Mouse (Mus musculus): ENCODE results near the gene Vgll4. TPM values are rescaled to one million over a fixed set of nuclear protein-coding genes. Genes with fewer than 3 reads are reported as not detected.

The Vgll4 gene
- total RNA-seq, 2 experiments from 2014 or later: 16.7 to 25.6 TPM

DNA sequence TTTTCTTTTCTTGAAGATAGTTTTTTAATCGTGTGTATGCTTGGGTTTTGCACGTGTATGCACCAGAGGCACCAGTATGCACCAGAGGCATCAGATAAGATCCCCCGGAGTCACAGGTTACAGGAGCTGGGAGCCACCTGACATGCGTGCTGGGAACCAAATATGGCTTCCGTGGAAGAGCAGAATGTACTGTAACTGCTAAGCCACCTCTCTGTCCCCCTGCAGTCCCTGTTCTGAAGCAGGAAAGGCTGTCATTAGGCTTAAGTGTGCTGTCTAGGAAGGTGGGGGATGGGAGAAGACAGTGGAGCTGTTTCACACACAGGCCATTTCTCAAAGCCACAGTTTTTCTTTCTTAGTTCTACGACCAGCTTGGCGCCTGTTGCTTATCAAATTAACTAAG lies 121.0 kb downstream of the Vgll4 start:
- no peak for DNase-seq
- intact Hi-C loops (cut with DNase I): no loop called here
- no peak for TF ChIP-seq CTCF (IDR thresholded peaks at IDR 0.05)
- Histone ChIP-seq H3K4me3 (no peak overlapping the region), H3K27ac (0 out of 2 replicates have a peak overlapping the region, but pooled peaks have one; percentile 56)

DNA sequence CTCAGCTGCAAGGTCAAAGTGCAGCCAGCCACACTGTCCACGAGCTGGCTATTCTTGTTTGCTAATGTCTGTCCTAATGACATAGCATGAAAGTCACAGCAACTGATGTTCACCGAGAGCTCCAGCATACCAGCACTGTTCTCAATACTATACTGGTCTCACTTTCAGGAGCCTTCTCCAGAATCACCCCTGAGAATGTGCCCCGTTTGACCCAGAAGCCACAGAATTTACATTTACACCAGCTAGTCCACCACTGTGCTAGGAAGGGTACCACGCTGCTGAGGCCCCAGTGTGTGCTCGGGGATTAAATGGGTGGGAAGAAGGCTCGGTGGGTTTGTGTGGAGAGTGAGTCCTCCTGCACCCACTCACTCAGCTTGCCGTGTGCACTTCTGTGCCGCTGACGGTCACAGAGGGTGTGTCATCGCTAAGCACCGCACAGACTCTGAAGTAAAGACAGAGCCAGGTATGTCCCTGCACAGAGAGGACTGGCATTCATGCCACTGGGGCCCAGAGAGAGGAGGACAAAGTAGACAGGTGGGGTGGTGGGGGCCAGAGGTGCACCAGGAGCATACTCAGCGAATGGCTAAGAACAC lies 122.1 kb downstream of the Vgll4 start:
- no peak for TF ChIP-seq CTCF (IDR thresholded peaks at IDR 0.05)
- Histone ChIP-seq H3K4me3 (no peak overlapping the region), H3K27ac (no peak overlapping the region)
- no peak for DNase-seq
- intact Hi-C loops (cut with DNase I): no loop called here

- Histone ChIP-seq H3K27ac (no peak overlapping the region), H3K4me3 (no peak overlapping the region)
- intact Hi-C loops (cut with DNase I): no loop called here
- no peak for TF ChIP-seq CTCF (IDR thresholded peaks at IDR 0.05)
- no peak for DNase-seq
Measured at GRCm38 (mm10) chr6:114846153-114846772, 123.5 kb downstream of the Vgll4 start.

- Histone ChIP-seq H3K4me3 (no peak overlapping the region), H3K27ac (no peak overlapping the region)
- intact Hi-C loops (cut with DNase I): no loop called here
- no peak for DNase-seq
- no peak for TF ChIP-seq CTCF (IDR thresholded peaks at IDR 0.05)
Measured at GRCm38 (mm10) chr6:114842863-114843262, 126.9 kb downstream of the Vgll4 start.

- no peak for TF ChIP-seq CTCF (IDR thresholded peaks at IDR 0.05)
- intact Hi-C loops (cut with DNase I): no loop called here
- Histone ChIP-seq H3K4me3 (no peak overlapping the region), H3K27ac (peak overlapping the region; percentile 74; the same call in 1 of the 2 replicates)
- DNase-seq: no peak
Measured at GRCm38 (mm10) chr6:114842131-114842530, 127.7 kb downstream of the Vgll4 start.

DNA sequence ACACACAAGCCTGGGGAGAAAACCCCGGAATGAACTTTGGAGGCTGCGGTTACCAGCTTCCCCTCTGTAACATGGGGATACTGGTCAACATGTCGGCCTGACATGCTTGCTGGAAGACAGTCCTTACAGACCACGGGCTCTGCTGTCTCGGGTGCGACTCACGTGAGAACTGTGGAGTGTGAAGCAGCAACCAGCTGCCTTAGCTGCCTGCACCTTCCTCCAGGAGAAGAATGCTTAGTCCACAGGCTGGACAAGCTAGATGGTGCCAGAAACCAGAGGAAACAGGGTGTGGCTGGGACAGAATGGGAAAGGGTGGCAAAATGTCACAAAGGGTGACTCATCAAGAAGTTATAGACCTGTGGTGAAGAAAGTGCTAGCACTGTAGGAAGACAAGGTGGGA lies 129.8 kb downstream of the Vgll4 start:
- Histone ChIP-seq H3K4me3 (no peak overlapping the region), H3K27ac (peak overlapping the region; percentile 74)
- no peak for DNase-seq
- no peak for TF ChIP-seq CTCF (IDR thresholded peaks at IDR 0.05)
- intact Hi-C loops (cut with DNase I): no loop called here

DNA sequence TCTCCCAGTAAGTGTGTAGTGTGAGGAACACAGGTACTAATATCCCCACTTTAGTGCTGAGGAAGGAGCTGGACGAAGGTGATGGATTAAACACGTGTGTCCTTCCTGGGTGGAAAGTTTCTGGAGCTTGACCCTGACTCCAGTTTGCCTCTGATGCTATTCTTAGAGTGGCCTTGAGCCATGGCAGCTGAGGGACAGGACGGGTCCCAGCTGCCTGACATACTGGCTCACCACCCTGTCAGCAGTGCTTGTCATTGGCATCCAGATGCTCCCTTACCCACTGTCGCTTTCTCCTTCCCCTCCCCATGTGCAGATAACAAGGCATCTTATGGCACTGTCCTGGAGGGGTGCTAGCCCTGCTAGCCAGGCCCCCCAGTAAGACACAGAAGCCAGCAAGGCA lies 130.9 kb downstream of the Vgll4 start:
- no peak for TF ChIP-seq CTCF (IDR thresholded peaks at IDR 0.05)
- intact Hi-C loops (cut with DNase I): no loop called here
- no peak overlapping the region for H3K4me3 ChIP-seq
- peak; percentile 79 for DNase-seq
- H3K27ac ChIP-seq: peak overlapping the region; percentile 74

GRCm38 (mm10) chr6:114836433-114836832 lies 133.4 kb downstream of the Vgll4 start:
- no peak for DNase-seq
- Histone ChIP-seq H3K4me3 (no peak overlapping the region), H3K27ac (peak overlapping the region; percentile 59)
- TF ChIP-seq CTCF (IDR thresholded peaks at IDR 0.05): no peak
- intact Hi-C loops (cut with DNase I): no loop called here

- Histone ChIP-seq H3K27ac (peak overlapping the region; percentile 90; the same call in 1 of the 2 replicates), H3K4me3 (no peak overlapping the region)
- intact Hi-C loops (cut with DNase I): no loop called here
- TF ChIP-seq CTCF (IDR thresholded peaks at IDR 0.05): no peak
- no peak for DNase-seq
Measured at GRCm38 (mm10) chr6:114835752-114836151, 134.0 kb downstream of the Vgll4 start.

DNA sequence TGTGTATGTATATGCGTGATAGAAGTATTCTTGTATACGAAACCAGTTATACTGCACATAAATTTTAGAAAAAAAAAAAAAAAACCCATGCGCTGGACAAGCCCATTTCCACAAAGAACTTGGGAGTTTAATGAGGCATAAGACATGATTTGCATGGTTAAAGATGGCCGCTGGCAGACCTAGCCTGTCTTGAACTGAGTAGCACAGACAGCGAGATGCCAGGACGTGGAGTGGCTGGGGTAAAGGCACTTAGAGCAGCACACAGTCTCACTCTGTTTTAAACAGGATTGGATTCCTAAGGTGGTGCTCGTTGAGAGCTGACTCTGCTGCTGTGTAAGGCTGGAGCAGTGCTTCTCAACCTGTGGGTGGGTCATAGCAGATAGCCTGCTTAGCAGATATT lies 134.4 kb downstream of the Vgll4 start:
- DNase-seq: no peak
- no peak for TF ChIP-seq CTCF (IDR thresholded peaks at IDR 0.05)
- intact Hi-C loops (cut with DNase I): no loop called here
- no peak overlapping the region for H3K4me3 ChIP-seq
- H3K27ac ChIP-seq: peak overlapping the region; percentile 90

DNA sequence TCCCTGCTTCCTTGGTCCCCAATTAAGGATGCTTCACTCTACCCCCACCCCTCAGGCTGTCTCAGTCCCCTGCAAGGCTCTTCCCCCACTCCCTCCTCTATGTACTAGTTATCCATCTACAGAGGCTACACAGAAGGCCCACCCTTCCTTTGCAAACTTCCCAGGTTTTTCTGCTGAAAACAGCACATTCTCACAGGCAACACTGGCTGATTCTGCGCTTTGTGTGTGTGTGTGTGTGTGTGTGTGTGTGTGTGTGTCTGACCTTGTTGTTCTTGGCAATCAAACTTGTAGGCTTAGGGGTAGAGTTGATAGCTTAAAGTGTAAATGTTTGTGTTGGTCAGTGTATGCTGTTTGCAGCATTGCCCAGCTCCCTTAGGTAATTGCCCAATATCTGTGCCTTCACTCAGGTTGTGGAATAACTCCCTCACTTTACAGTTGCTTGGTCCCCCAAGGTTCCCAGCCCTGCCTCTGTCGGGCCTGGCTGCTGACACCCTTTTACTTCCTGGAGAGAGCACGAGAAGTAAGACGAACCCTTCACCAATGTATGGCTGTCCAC lies 135.9 kb downstream of the Vgll4 start:
- Histone ChIP-seq H3K27ac (peak overlapping the region; percentile 90), H3K4me3 (no peak overlapping the region)
- DNase-seq: no peak
- no peak for TF ChIP-seq CTCF (IDR thresholded peaks at IDR 0.05)
- intact Hi-C loops (cut with DNase I): loop anchor here (2.0 kb wide), 1 partner anchor 21 kb away; no protein-coding TSS in a partner anchor

- DNase-seq: peak; percentile 58
- H3K4me3 ChIP-seq: no peak overlapping the region
- H3K27ac ChIP-seq: peak overlapping the region; percentile 90
- intact Hi-C loops (cut with DNase I): loop anchor here (2.0 kb wide), 1 partner anchor 20 kb away; no protein-coding TSS in a partner anchor
- no peak for TF ChIP-seq CTCF (IDR thresholded peaks at IDR 0.05)
Measured at GRCm38 (mm10) chr6:114833058-114833685, 136.6 kb downstream of the Vgll4 start.

GRCm38 (mm10) chr6:114831807-114832206 lies 138.0 kb downstream of the Vgll4 start:
- H3K27ac ChIP-seq: peak overlapping the region; percentile 90
- H3K4me3 ChIP-seq: peak overlapping the region; percentile 17; the same call in 1 of the 2 replicates
- TF ChIP-seq CTCF (IDR thresholded peaks at IDR 0.05): no peak
- no peak for DNase-seq
- intact Hi-C loops (cut with DNase I): loop anchor here (2.0 kb wide), 1 partner anchor 19 kb away; no protein-coding TSS in a partner anchor

Measured in gastrocnemius, adult 2 months (tissue).